Mouse (Mus musculus): ENCODE measurements around the gene Olfr512. TPM values are rescaled to one million over a fixed set of nuclear protein-coding genes. Genes with fewer than 3 reads are reported as not detected.

Gene Olfr512
- not detected in 2 replicates for total RNA-seq (2014; rRNA removed; ENCODE audit: low replicate concordance)
- not detected in 2 replicates for polyA plus RNA-seq (2015; fragmentation: Nextera tagmentation; extraction: Ambion mirVana)

- no peaks in the 10 kb centered on the region for H3K36me3 ChIP-seq (replicated peaks; ENCODE audit: control insufficient read depth, insufficient read depth, low read length)
- no peaks in the 10 kb centered on the region for H3K4me1 ChIP-seq (ENCODE audit: control insufficient read depth, insufficient read depth)
- H3K9ac ChIP-seq (replicated peaks; ENCODE audit: low read depth, low read length): no peak within 1 kb of the TSS
- H3K27me3 ChIP-seq (ENCODE audit: control insufficient read depth, insufficient read depth, low read length): no peaks in the 10 kb centered on the region
- no peaks in the 10 kb centered on the region for H3K9me3 ChIP-seq (replicated peaks; ENCODE audit: control insufficient read depth, low read length)
- H3K4me2 ChIP-seq (ENCODE audit: low read depth, low read length): no peak within 1 kb of the TSS
- TF ChIP-seq CTCF (IDR thresholded peaks at IDR 0.05; ENCODE audit: low read depth) (no peak), EP300 (IDR thresholded peaks at IDR 0.05; ENCODE audit: low read depth) (no peak)
- no peak for DNase-seq (ENCODE audit: low spot score)
- H3K4me3 ChIP-seq (ENCODE audit: low read depth, low read length): no peak within 1 kb of the TSS
- no peak within 1 kb of the TSS for H3K27ac ChIP-seq (ENCODE audit: low read depth)
- no peak for ATAC-seq (ENCODE audit: insufficient read depth, low read depth)
Observed at GRCm38 (mm10) chr7:108713020-108713419, at the start of gene Olfr512. Olfr512 (plus strand) TSS chr7:108713320.

DNA sequence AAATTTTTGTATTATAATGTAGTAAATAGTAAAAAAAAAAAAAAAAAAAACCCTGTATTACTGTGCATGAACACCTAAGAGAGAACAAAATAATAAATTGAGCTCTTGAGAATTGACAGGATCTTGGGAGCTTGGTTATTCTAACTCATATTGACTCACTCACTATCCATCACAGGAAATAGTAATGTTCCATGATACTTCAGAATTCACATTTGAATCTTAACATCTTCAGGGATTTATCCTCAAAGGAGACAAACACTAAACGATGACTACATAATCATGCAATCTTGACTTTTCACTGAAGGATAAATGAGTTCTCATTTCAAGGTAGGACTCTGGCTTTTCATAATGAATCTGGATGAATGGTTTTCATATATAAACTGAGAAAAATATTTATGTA lies 47.0 kb upstream of the Olfr512 start, which contains the start of gene Olfr510:
TSS of gene Olfr510 (plus strand) at position 301 of the 400 bp plus-strand sequence.
- no peak within 1 kb of the TSS for H3K4me3 ChIP-seq (ENCODE audit: low read depth, low read length)
- no peaks in the 10 kb centered on the region for H3K9me3 ChIP-seq (replicated peaks; ENCODE audit: control insufficient read depth, low read length)
- WGBS: 80% methylated on average over 1 of the region's 1 CpGs
- TF ChIP-seq EP300 (IDR thresholded peaks at IDR 0.05; ENCODE audit: low read depth) (no peak), CTCF (IDR thresholded peaks at IDR 0.05; ENCODE audit: low read depth) (no peak)
- no peaks in the 10 kb centered on the region for H3K36me3 ChIP-seq (replicated peaks; ENCODE audit: control insufficient read depth, insufficient read depth, low read length)
- no peak for ATAC-seq (ENCODE audit: insufficient read depth, low read depth)
- no peak for DNase-seq (ENCODE audit: low spot score)
- H3K4me1 ChIP-seq (ENCODE audit: control insufficient read depth, insufficient read depth): no peaks in the 10 kb centered on the region
- no peak within 1 kb of the TSS for H3K4me2 ChIP-seq (ENCODE audit: low read depth, low read length)
- no peak within 1 kb of the TSS for H3K9ac ChIP-seq (replicated peaks; ENCODE audit: low read depth, low read length)
- H3K27ac ChIP-seq (ENCODE audit: low read depth): no peak within 1 kb of the TSS
- no peaks in the 10 kb centered on the region for H3K27me3 ChIP-seq (ENCODE audit: control insufficient read depth, insufficient read depth, low read length)

GRCm38 (mm10) chr7:108671058-108671457 lies 42.1 kb upstream of the Olfr512 start:
- H3K9ac ChIP-seq (replicated peaks; ENCODE audit: low read depth, low read length): no peak overlapping the region
- DNase-seq (ENCODE audit: low spot score) (no peak), ATAC-seq (ENCODE audit: insufficient read depth, low read depth) (no peak)
- H3K27ac ChIP-seq (ENCODE audit: low read depth): no peak overlapping the region
- 47% methylated on average over 1 of the region's 1 CpGs for WGBS
- no peak for TF ChIP-seq CTCF (IDR thresholded peaks at IDR 0.05; ENCODE audit: low read depth)
- no peak for TF ChIP-seq EP300 (IDR thresholded peaks at IDR 0.05; ENCODE audit: low read depth)
- H3K4me2 ChIP-seq (ENCODE audit: low read depth, low read length): no peak overlapping the region
- H3K4me1 ChIP-seq (ENCODE audit: control insufficient read depth, insufficient read depth): no peaks in the 10 kb centered on the region
- no peak overlapping the region for H3K4me3 ChIP-seq (ENCODE audit: low read depth, low read length)
- H3K36me3 ChIP-seq (replicated peaks; ENCODE audit: control insufficient read depth, insufficient read depth, low read length): no peaks in the 10 kb centered on the region
- no peaks in the 10 kb centered on the region for H3K27me3 ChIP-seq (ENCODE audit: control insufficient read depth, insufficient read depth, low read length)
- H3K9me3 ChIP-seq (replicated peaks; ENCODE audit: control insufficient read depth, low read length): no peaks in the 10 kb centered on the region

DNA sequence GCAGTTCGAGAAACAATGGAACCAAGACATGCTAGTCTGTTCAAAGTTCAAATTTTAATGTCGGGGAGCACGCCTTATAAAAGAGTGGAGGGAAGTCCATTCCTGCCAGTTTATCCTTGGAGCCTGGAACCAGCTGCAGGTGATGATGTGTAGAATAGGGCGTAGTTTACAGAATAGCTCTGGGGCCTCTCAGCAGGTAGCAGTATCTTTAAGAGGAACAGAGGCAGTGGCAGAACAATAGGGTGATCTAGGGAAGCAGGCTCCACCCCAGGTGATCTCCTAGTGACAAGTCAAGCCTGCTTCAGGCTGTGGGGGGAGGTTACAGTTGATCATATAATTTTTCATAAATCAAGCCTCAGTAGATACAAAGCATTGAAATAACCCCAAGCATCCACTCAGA lies 34.2 kb upstream of the Olfr512 start:
- 67% methylated on average over 4 of the region's 4 CpGs for WGBS
- Histone ChIP-seq H3K27me3 (ENCODE audit: control insufficient read depth, insufficient read depth, low read length) (no peaks in the 10 kb centered on the region), H3K4me3 (ENCODE audit: low read depth, low read length) (no peak overlapping the region), H3K9me3 (replicated peaks; ENCODE audit: control insufficient read depth, low read length) (no peaks in the 10 kb centered on the region), H3K9ac (replicated peaks; ENCODE audit: low read depth, low read length) (no peak overlapping the region), H3K27ac (ENCODE audit: low read depth) (no peak overlapping the region), H3K36me3 (replicated peaks; ENCODE audit: control insufficient read depth, insufficient read depth, low read length) (no peaks in the 10 kb centered on the region), H3K4me2 (ENCODE audit: low read depth, low read length) (no peak overlapping the region), H3K4me1 (ENCODE audit: control insufficient read depth, insufficient read depth) (no peaks in the 10 kb centered on the region)
- DNase-seq (ENCODE audit: low spot score) (no peak), ATAC-seq (ENCODE audit: insufficient read depth, low read depth) (no peak)
- TF ChIP-seq EP300 (IDR thresholded peaks at IDR 0.05; ENCODE audit: low read depth) (no peak), CTCF (IDR thresholded peaks at IDR 0.05; ENCODE audit: low read depth) (no peak)

DNA sequence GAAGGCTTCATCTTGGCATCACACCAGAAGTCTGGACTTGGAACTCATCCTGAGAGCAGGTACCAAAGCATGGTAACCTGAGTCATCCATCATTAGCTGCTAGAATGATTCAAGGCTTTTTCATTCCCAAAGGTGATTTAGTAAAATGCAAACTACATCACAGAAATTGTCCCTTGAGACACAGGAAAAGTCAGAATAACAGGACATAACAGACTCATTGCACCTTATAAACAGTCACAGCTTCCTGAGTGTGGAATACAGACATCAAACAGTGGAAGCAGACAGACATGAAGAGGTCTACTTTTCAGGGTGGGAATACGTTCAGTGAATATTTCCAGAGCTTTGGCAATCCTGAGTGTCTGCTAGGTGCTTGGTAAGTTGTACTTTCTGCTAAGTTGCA lies 37.6 kb downstream of the Olfr512 start, which contains the start of gene Olfr513:
TSS of gene Olfr513 (plus strand) at position 301 of the 400 bp plus-strand sequence.
- TF ChIP-seq EP300 (IDR thresholded peaks at IDR 0.05; ENCODE audit: low read depth) (no peak), CTCF (IDR thresholded peaks at IDR 0.05; ENCODE audit: low read depth) (no peak)
- no peak for DNase-seq (ENCODE audit: low spot score)
- H3K4me1 ChIP-seq (ENCODE audit: control insufficient read depth, insufficient read depth): no peaks in the 10 kb centered on the region
- no peaks in the 10 kb centered on the region for H3K27me3 ChIP-seq (ENCODE audit: control insufficient read depth, insufficient read depth, low read length)
- no peaks in the 10 kb centered on the region for H3K9me3 ChIP-seq (replicated peaks; ENCODE audit: control insufficient read depth, low read length)
- WGBS: 59% methylated on average over 1 of the region's 1 CpGs
- no peaks in the 10 kb centered on the region for H3K36me3 ChIP-seq (replicated peaks; ENCODE audit: control insufficient read depth, insufficient read depth, low read length)
- no peak for ATAC-seq (ENCODE audit: insufficient read depth, low read depth)
- H3K4me2 ChIP-seq (ENCODE audit: low read depth, low read length): no peak within 1 kb of the TSS
- H3K4me3 ChIP-seq (ENCODE audit: low read depth, low read length): no peak within 1 kb of the TSS
- no peak within 1 kb of the TSS for H3K27ac ChIP-seq (ENCODE audit: low read depth)
- H3K9ac ChIP-seq (replicated peaks; ENCODE audit: low read depth, low read length): no peak within 1 kb of the TSS

DNA sequence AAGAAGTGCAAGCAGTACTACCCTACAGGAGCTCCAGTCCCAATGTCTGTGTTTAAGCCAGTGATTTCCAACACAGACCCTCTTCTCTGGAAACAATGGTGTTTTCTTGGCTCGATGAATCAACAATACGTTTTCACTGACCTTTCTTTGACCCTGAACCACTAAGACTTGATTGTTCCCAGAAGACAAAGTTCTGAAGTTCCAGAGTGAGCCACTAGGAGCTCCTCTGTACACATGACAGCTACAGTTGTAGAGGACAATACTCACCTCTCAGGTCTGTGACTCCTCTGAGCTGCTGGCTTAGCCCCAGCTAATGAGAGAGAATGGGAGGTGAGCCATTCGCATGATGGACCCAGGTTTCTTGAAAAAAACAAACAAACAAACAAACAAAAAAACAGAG lies 47.3 kb downstream of the Olfr512 start:
- 36% methylated on average over 3 of the region's 3 CpGs for WGBS
- no peaks in the 10 kb centered on the region for H3K9me3 ChIP-seq (replicated peaks; ENCODE audit: control insufficient read depth, low read length)
- no peak overlapping the region for H3K4me2 ChIP-seq (ENCODE audit: low read depth, low read length)
- no peak overlapping the region for H3K27ac ChIP-seq (ENCODE audit: low read depth)
- no peak overlapping the region for H3K9ac ChIP-seq (replicated peaks; ENCODE audit: low read depth, low read length)
- no peaks in the 10 kb centered on the region for H3K27me3 ChIP-seq (ENCODE audit: control insufficient read depth, insufficient read depth, low read length)
- no peak overlapping the region for H3K4me3 ChIP-seq (ENCODE audit: low read depth, low read length)
- no peaks in the 10 kb centered on the region for H3K4me1 ChIP-seq (ENCODE audit: control insufficient read depth, insufficient read depth)
- H3K36me3 ChIP-seq (replicated peaks; ENCODE audit: control insufficient read depth, insufficient read depth, low read length): no peaks in the 10 kb centered on the region
- no peak for TF ChIP-seq EP300 (IDR thresholded peaks at IDR 0.05; ENCODE audit: low read depth)
- TF ChIP-seq CTCF (IDR thresholded peaks at IDR 0.05; ENCODE audit: low read depth): no peak
- no peak for ATAC-seq (ENCODE audit: insufficient read depth, low read depth)
- DNase-seq (ENCODE audit: low spot score): no peak

Other genes starting within 250 kb of the Olfr512 start
- gene Olfr498, start 248.0 kb upstream of the Olfr512 start, total RNA-seq (2014; rRNA removed; ENCODE audit: low replicate concordance): not detected in 2 replicates
- not detected in 2 replicates for gene Olfr498, start 248.0 kb upstream of the Olfr512 start, polyA plus RNA-seq (2015; fragmentation: Nextera tagmentation; extraction: Ambion mirVana)
- gene Olfr502, start 188.3 kb upstream of the Olfr512 start, total RNA-seq (2014; rRNA removed; ENCODE audit: low replicate concordance): not detected in 2 replicates
- not detected in 2 replicates for gene Olfr502, start 188.3 kb upstream of the Olfr512 start, polyA plus RNA-seq (2015; fragmentation: Nextera tagmentation; extraction: Ambion mirVana)
- gene Olfr503, start 168.8 kb upstream of the Olfr512 start, total RNA-seq (2014; rRNA removed; ENCODE audit: low replicate concordance): not detected in 2 replicates
- not detected in 2 replicates for gene Olfr503, start 168.8 kb upstream of the Olfr512 start, polyA plus RNA-seq (2015; fragmentation: Nextera tagmentation; extraction: Ambion mirVana)
- not detected in 2 replicates for gene Olfr504, start 147.5 kb upstream of the Olfr512 start, total RNA-seq (2014; rRNA removed; ENCODE audit: low replicate concordance)
- gene Olfr504, start 147.5 kb upstream of the Olfr512 start, polyA plus RNA-seq (2015; fragmentation: Nextera tagmentation; extraction: Ambion mirVana): not detected in 2 replicates
- not detected in 2 replicates for gene Olfr506, start 102.5 kb upstream of the Olfr512 start, total RNA-seq (2014; rRNA removed; ENCODE audit: low replicate concordance)
- not detected in 2 replicates for gene Olfr506, start 102.5 kb upstream of the Olfr512 start, polyA plus RNA-seq (2015; fragmentation: Nextera tagmentation; extraction: Ambion mirVana)
- gene Olfr507, start 91.5 kb upstream of the Olfr512 start, total RNA-seq (2014; rRNA removed; ENCODE audit: low replicate concordance): not detected in 2 replicates
- not detected in 2 replicates for gene Olfr507, start 91.5 kb upstream of the Olfr512 start, polyA plus RNA-seq (2015; fragmentation: Nextera tagmentation; extraction: Ambion mirVana)
- gene Olfr508, start 83.3 kb upstream of the Olfr512 start, total RNA-seq (2014; rRNA removed; ENCODE audit: low replicate concordance): not detected in 2 replicates
- gene Olfr508, start 83.3 kb upstream of the Olfr512 start, polyA plus RNA-seq (2015; fragmentation: Nextera tagmentation; extraction: Ambion mirVana): not detected in 2 replicates
- gene Olfr509, start 61.4 kb upstream of the Olfr512 start, total RNA-seq (2014; rRNA removed; ENCODE audit: low replicate concordance): not detected in 2 replicates
- gene Olfr509, start 61.4 kb upstream of the Olfr512 start, polyA plus RNA-seq (2015; fragmentation: Nextera tagmentation; extraction: Ambion mirVana): not detected in 2 replicates
- gene Olfr510, start 46.9 kb upstream of the Olfr512 start, total RNA-seq (2014; rRNA removed; ENCODE audit: low replicate concordance): not detected in 2 replicates
- not detected in 2 replicates for gene Olfr510, start 46.9 kb upstream of the Olfr512 start, polyA plus RNA-seq (2015; fragmentation: Nextera tagmentation; extraction: Ambion mirVana)
- not detected in 2 replicates for gene Olfr513, start 37.7 kb downstream of the Olfr512 start, total RNA-seq (2014; rRNA removed; ENCODE audit: low replicate concordance)
- not detected in 2 replicates for gene Olfr513, start 37.7 kb downstream of the Olfr512 start, polyA plus RNA-seq (2015; fragmentation: Nextera tagmentation; extraction: Ambion mirVana)
- gene Olfr514, start 112.7 kb downstream of the Olfr512 start, total RNA-seq (2014; rRNA removed; ENCODE audit: low replicate concordance): not detected in 2 replicates
- not detected in 2 replicates for gene Olfr514, start 112.7 kb downstream of the Olfr512 start, polyA plus RNA-seq (2015; fragmentation: Nextera tagmentation; extraction: Ambion mirVana)
- gene Olfr516, start 137.2 kb downstream of the Olfr512 start, total RNA-seq (2014; rRNA removed; ENCODE audit: low replicate concordance): not detected in 2 replicates
- not detected in 2 replicates for gene Olfr516, start 137.2 kb downstream of the Olfr512 start, polyA plus RNA-seq (2015; fragmentation: Nextera tagmentation; extraction: Ambion mirVana)
- not detected in 2 replicates for gene Olfr517, start 159.1 kb downstream of the Olfr512 start, total RNA-seq (2014; rRNA removed; ENCODE audit: low replicate concordance)
- not detected in 2 replicates for gene Olfr517, start 159.1 kb downstream of the Olfr512 start, polyA plus RNA-seq (2015; fragmentation: Nextera tagmentation; extraction: Ambion mirVana)
- not detected in 2 replicates for gene Olfr518, start 171.7 kb downstream of the Olfr512 start, total RNA-seq (2014; rRNA removed; ENCODE audit: low replicate concordance)
- not detected in 2 replicates for gene Olfr518, start 171.7 kb downstream of the Olfr512 start, polyA plus RNA-seq (2015; fragmentation: Nextera tagmentation; extraction: Ambion mirVana)
- gene Olfr519, start 181.1 kb downstream of the Olfr512 start, total RNA-seq (2014; rRNA removed; ENCODE audit: low replicate concordance): not detected in 2 replicates
- gene Olfr519, start 181.1 kb downstream of the Olfr512 start, polyA plus RNA-seq (2015; fragmentation: Nextera tagmentation; extraction: Ambion mirVana): not detected in 2 replicates
- 9.8 and 16.4 TPM in 2 replicates for gene Nlrp10, start 216.9 kb downstream of the Olfr512 start, total RNA-seq (2014; rRNA removed; ENCODE audit: low replicate concordance)
- 15.6 and 15.7 TPM in 2 replicates for gene Nlrp10, start 216.9 kb downstream of the Olfr512 start, polyA plus RNA-seq (2015; fragmentation: Nextera tagmentation; extraction: Ambion mirVana)
- gene Eif3f, start 221.1 kb downstream of the Olfr512 start, total RNA-seq (2014; rRNA removed; ENCODE audit: low replicate concordance): 75.7 and 107 TPM in 2 replicates
- gene Eif3f, start 221.1 kb downstream of the Olfr512 start, polyA plus RNA-seq (2015; fragmentation: Nextera tagmentation; extraction: Ambion mirVana): 42.9 and 47.1 TPM in 2 replicates
- gene Tub, start 237.0 kb downstream of the Olfr512 start, total RNA-seq (2014; rRNA removed; ENCODE audit: low replicate concordance): 0.88 and 3.9 TPM in 2 replicates
- 0.30 and 0.33 TPM in 2 replicates for gene Tub, start 237.0 kb downstream of the Olfr512 start, polyA plus RNA-seq (2015; fragmentation: Nextera tagmentation; extraction: Ambion mirVana)

Data from heart, postnatal 0 days (tissue).